Mouse (Mus musculus) thymus, adult 2 months (tissue): ENCODE results near the gene Hip1. TPM values are rescaled to one million over a fixed set of nuclear protein-coding genes. Genes with fewer than 3 reads are reported as not detected.

Experiments used
- DNase-seq: peaks from one replicate; pipeline ENCODE4 v3.0.0; 2021
- H3K27ac ChIP-seq: fragments of 200-500 bp; 2 replicates; pipeline ENCODE4 v1.5.1; 2012; ENCODE audit warnings: low read length, control low read depth; ENCODE audit not compliant: control insufficient read depth, insufficient read depth
- H3K27me3 ChIP-seq: fragments of 200-500 bp; 2 replicates; pipeline ENCODE4 v1.6.1; 2012; ENCODE audit warnings: mild to moderate bottlenecking, low read length, moderate library complexity, mixed read lengths; ENCODE audit not compliant: control insufficient read depth, insufficient read depth
- H3K36me3 ChIP-seq: fragments of 200-500 bp; 2 replicates; pipeline ENCODE4 v1.6.1; 2012; ENCODE audit warnings: mild to moderate bottlenecking, low read length, moderate library complexity; ENCODE audit not compliant: control insufficient read depth, insufficient read depth
- H3K4me1 ChIP-seq: fragments of 200-500 bp; replicated peaks from 2 replicates; pipeline ENCODE4 v1.6.1; 2012; ENCODE audit warnings: low read length; ENCODE audit not compliant: control insufficient read depth, insufficient read depth
- H3K4me3 ChIP-seq: fragments of 200-500 bp; 2 replicates; pipeline ENCODE4 v1.5.1; 2012; ENCODE audit warnings: mild to moderate bottlenecking, low read length, control low read depth, moderate library complexity; ENCODE audit not compliant: control insufficient read depth, insufficient read depth
- CTCF ChIP-seq: fragments of 200-500 bp; IDR thresholded peaks from 2 replicates; pipeline ENCODE4 v1.5.1; 2012; ENCODE audit warnings: mild to moderate bottlenecking, control low read depth, low read length, moderate library complexity, borderline replicate concordance; ENCODE audit not compliant: control insufficient read depth, poor library complexity, insufficient read depth; ENCODE audit errors: extremely low read depth
- POLR2A ChIP-seq: fragments of 200-500 bp; IDR thresholded peaks from 2 replicates; pipeline ENCODE4 v1.6.1; 2012; ENCODE audit warnings: mild to moderate bottlenecking, low read length, control low read depth, moderate library complexity; ENCODE audit not compliant: control insufficient read depth, poor library complexity, insufficient read depth; ENCODE audit errors: extremely low read depth
- WGBS: fragments of 180-500 bp; shearing (Covaris S2); methylation state at CpG from one replicate; pipeline ENCODE4 v1.1.7; 2018; 5-methylcytosine and 5-hydroxymethylcytosine counted together
- polyA plus RNA-seq: library from polyadenylated mRNA; depleted of rRNA; stranded (reverse); fragments of >200 nt; gene quantifications from 2 replicates; pipeline ENCODE4 v1.2.3, GENCODE M21; 2012

The Hip1 gene
- polyA plus RNA-seq, 1 experiment, result 11.8 TPM

- Histone ChIP-seq H3K27me3 (no peaks in the 10 kb centered on the region), H3K36me3 (peaks cover 90% of the 10 kb centered on the region), H3K27ac (no peak overlapping the region), H3K4me3 (no peak overlapping the region), H3K4me1 (no peaks in the 10 kb centered on the region)
- 98% methylated on average over 7 of the region's 7 CpGs for WGBS
- no peak for TF ChIP-seq CTCF
- no peak for TF ChIP-seq POLR2A
- DNase-seq, result no peak
Measured at GRCm38 (mm10) chr5:135382746-135383145, 162.2 kb downstream of the Hip1 start.

GRCm38 (mm10) chr5:135381356-135381925 is 163.5 kb downstream of the Hip1 start:
- no peak for DNase-seq
- no peaks in the 10 kb centered on the region for H3K4me1 ChIP-seq
- TF ChIP-seq CTCF, result no peak
- no peak for TF ChIP-seq POLR2A
- H3K27ac ChIP-seq, result no peak overlapping the region
- no peaks in the 10 kb centered on the region for H3K27me3 ChIP-seq
- no peak overlapping the region for H3K4me3 ChIP-seq
- WGBS, result 92% methylated on average over 10 of the region's 10 CpGs
- peaks cover 84% of the 10 kb centered on the region for H3K36me3 ChIP-seq

- TF ChIP-seq POLR2A, result no peak
- TF ChIP-seq CTCF, result no peak
- Histone ChIP-seq H3K36me3 (peaks cover 89% of the 10 kb centered on the region), H3K4me3 (no peak overlapping the region)
Measured at GRCm38 (mm10) chr5:135380681-135381080, 164.2 kb downstream of the Hip1 start.

GRCm38 (mm10) chr5:135376341-135376740 is 168.6 kb downstream of the Hip1 start:
- H3K27me3 ChIP-seq, result no peaks in the 10 kb centered on the region
- WGBS, result 96% methylated on average over 2 of the region's 2 CpGs
- DNase-seq, result no peak
- H3K36me3 ChIP-seq, result peaks cover 76% of the 10 kb centered on the region
- no peak overlapping the region for H3K27ac ChIP-seq
- TF ChIP-seq CTCF (no peak), POLR2A (no peak)
- H3K4me3 ChIP-seq, result no peak overlapping the region
- H3K4me1 ChIP-seq, result no peaks in the 10 kb centered on the region

More at GRCm38 (mm10) chr5:135380681-135381080, 164.2 kb downstream of the Hip1 start:
- no peak for DNase-seq
- WGBS, result 97% methylated on average over 4 of the region's 4 CpGs
- Histone ChIP-seq H3K27me3 (no peaks in the 10 kb centered on the region), H3K27ac (no peak overlapping the region), H3K4me1 (no peaks in the 10 kb centered on the region)

GRCm38 (mm10) chr5:135375167-135375566 is 169.8 kb downstream of the Hip1 start:
- Histone ChIP-seq H3K36me3 (peaks cover 65% of the 10 kb centered on the region), H3K27me3 (no peaks in the 10 kb centered on the region), H3K27ac (no peak overlapping the region), H3K4me3 (no peak overlapping the region), H3K4me1 (peaks cover 7% of the 10 kb centered on the region; the same call in 1 of the 2 replicates)
- 80% methylated on average over 8 of the region's 8 CpGs for WGBS
- TF ChIP-seq CTCF (no peak), POLR2A (no peak)
- DNase-seq, result no peak

GRCm38 (mm10) chr5:135373601-135374000 is 171.3 kb downstream of the Hip1 start:
- WGBS, result 99% methylated on average over 5 of the region's 5 CpGs
- no peak for DNase-seq
- no peak for TF ChIP-seq POLR2A
- TF ChIP-seq CTCF, result no peak
- Histone ChIP-seq H3K4me1 (peaks cover 7% of the 10 kb centered on the region; the same call in 1 of the 2 replicates), H3K27ac (no peak overlapping the region), H3K27me3 (no peaks in the 10 kb centered on the region), H3K4me3 (no peak overlapping the region), H3K36me3 (peaks cover 49% of the 10 kb centered on the region)

- no peak overlapping the region for H3K27ac ChIP-seq
- no peak for DNase-seq
- H3K4me3 ChIP-seq, result no peak overlapping the region
- 98% methylated on average over 13 of the region's 13 CpGs for WGBS
- TF ChIP-seq POLR2A (no peak), CTCF (no peak)
- peaks cover 30% of the 10 kb centered on the region for H3K36me3 ChIP-seq
- H3K27me3 ChIP-seq, result no peaks in the 10 kb centered on the region
- peaks cover 7% of the 10 kb centered on the region; the same call in 1 of the 2 replicates for H3K4me1 ChIP-seq
Measured at GRCm38 (mm10) chr5:135371195-135371594, 173.7 kb downstream of the Hip1 start.
